Mouse (Mus musculus): Measurements from ENCODE around the gene Tgds. TPM values are rescaled to one million over a fixed set of nuclear protein-coding genes. Genes with fewer than 3 reads are reported as not detected.
"Not testable (repeated sequence)": the region's sequence is repeated elsewhere in the genome, so short reads cannot be mapped to it uniquely, and the experiment has no call there.

The Tgds gene
- polyA plus RNA-seq, 2 experiments: 9.9 to 14.2 TPM

- Histone ChIP-seq H3K9me3 (ENCODE audit: control insufficient read depth, low read length) (no peaks in the 10 kb centered on the region), H3K4me3 (ENCODE audit: insufficient read depth in 1 of 2, low read depth in 2 of 2, low read length in 2 of 2) (no peak overlapping the region), H3K4me2 (ENCODE audit: low read depth) (no peak overlapping the region), H3K27ac (no peak overlapping the region), H3K4me1 (replicated peaks; ENCODE audit: control insufficient read depth in 2 of 2, insufficient read depth in 2 of 2, low read length in 1 of 2) (no peaks in the 10 kb centered on the region), H3K27me3 (ENCODE audit: control insufficient read depth, insufficient read depth, low read length) (no peaks in the 10 kb centered on the region), H3K9ac (replicated peaks) (no peak overlapping the region), H3K36me3 (replicated peaks; ENCODE audit: control insufficient read depth, insufficient read depth, low read depth) (peaks cover 9% of the 10 kb centered on the region; the same call in 1 of the 2 replicates)
- WGBS (ENCODE audit: insufficient replicate concordance): 63% methylated on average over 3 of the region's 3 CpGs
- no peak for DNase-seq (ENCODE audit: low read depth in 3 of 3, low spot score in 3 of 3)
- no peak for TF ChIP-seq CTCF (IDR thresholded peaks at IDR 0.05; ENCODE audit: low read depth)
- no peak for TF ChIP-seq EP300 (IDR thresholded peaks at IDR 0.05; ENCODE audit: low read depth)
- ATAC-seq (ENCODE audit: insufficient read depth): no peak
These were observed 29.2 kb upstream of the Tgds start for GRCm38 (mm10) chr14:118161751-118162150.

- DNase-seq (ENCODE audit: low read depth in 3 of 3, low spot score in 3 of 3): no peak
- H3K36me3 ChIP-seq (replicated peaks; ENCODE audit: control insufficient read depth, insufficient read depth, low read depth): peaks cover 7% of the 10 kb centered on the region; the same call in 1 of the 2 replicates
- H3K4me3 ChIP-seq (ENCODE audit: insufficient read depth in 1 of 2, low read depth in 2 of 2, low read length in 2 of 2): no peak overlapping the region
These were observed 24.6 kb upstream of the Tgds start for GRCm38 (mm10) chr14:118157146-118157545.

GRCm38 (mm10) chr14:118156740-118157139 is 24.2 kb upstream of the Tgds start:
- Histone ChIP-seq H3K27me3 (ENCODE audit: control insufficient read depth, insufficient read depth, low read length) (no peaks in the 10 kb centered on the region), H3K9ac (replicated peaks) (no peak overlapping the region), H3K4me2 (ENCODE audit: low read depth) (no peak overlapping the region), H3K9me3 (ENCODE audit: control insufficient read depth, low read length) (no peaks in the 10 kb centered on the region), H3K4me3 (ENCODE audit: insufficient read depth in 1 of 2, low read depth in 2 of 2, low read length in 2 of 2) (no peak overlapping the region), H3K27ac (no peak overlapping the region), H3K36me3 (replicated peaks; ENCODE audit: control insufficient read depth, insufficient read depth, low read depth) (peaks cover 7% of the 10 kb centered on the region; the same call in 1 of the 2 replicates), H3K4me1 (replicated peaks; ENCODE audit: control insufficient read depth in 2 of 2, insufficient read depth in 2 of 2, low read length in 1 of 2) (no peaks in the 10 kb centered on the region)
- ATAC-seq (ENCODE audit: insufficient read depth) (peak; percentile 26; the same call in 1 of the 2 replicates), DNase-seq (ENCODE audit: low read depth in 3 of 3, low spot score in 3 of 3) (no peak)
- WGBS (ENCODE audit: insufficient replicate concordance): 75% methylated on average over 10 of the region's 10 CpGs
- TF ChIP-seq EP300 (IDR thresholded peaks at IDR 0.05; ENCODE audit: low read depth): no peak
- no peak for TF ChIP-seq CTCF (IDR thresholded peaks at IDR 0.05; ENCODE audit: low read depth)

More at GRCm38 (mm10) chr14:118157146-118157545, 24.6 kb upstream of the Tgds start:
- no peak for ATAC-seq (ENCODE audit: insufficient read depth)
- 31% methylated on average over 5 of the region's 5 CpGs for WGBS (ENCODE audit: insufficient replicate concordance)
- Histone ChIP-seq H3K9me3 (ENCODE audit: control insufficient read depth, low read length) (no peaks in the 10 kb centered on the region), H3K4me1 (replicated peaks; ENCODE audit: control insufficient read depth in 2 of 2, insufficient read depth in 2 of 2, low read length in 1 of 2) (no peaks in the 10 kb centered on the region), H3K4me2 (ENCODE audit: low read depth) (no peak overlapping the region), H3K27ac (no peak overlapping the region), H3K27me3 (ENCODE audit: control insufficient read depth, insufficient read depth, low read length) (no peaks in the 10 kb centered on the region), H3K9ac (replicated peaks) (no peak overlapping the region)
- TF ChIP-seq EP300 (IDR thresholded peaks at IDR 0.05; ENCODE audit: low read depth): no peak
- TF ChIP-seq CTCF (IDR thresholded peaks at IDR 0.05; ENCODE audit: low read depth): peak; percentile 94

- H3K4me1 ChIP-seq (replicated peaks; ENCODE audit: control insufficient read depth in 2 of 2, insufficient read depth in 2 of 2, low read length in 1 of 2); H3K27ac ChIP-seq; H3K4me3 ChIP-seq (ENCODE audit: insufficient read depth in 1 of 2, low read depth in 2 of 2, low read length in 2 of 2); ATAC-seq (ENCODE audit: insufficient read depth); H3K4me2 ChIP-seq (ENCODE audit: low read depth); H3K27me3 ChIP-seq (ENCODE audit: control insufficient read depth, insufficient read depth, low read length); H3K36me3 ChIP-seq (replicated peaks; ENCODE audit: control insufficient read depth, insufficient read depth, low read depth); H3K9ac ChIP-seq (replicated peaks); H3K9me3 ChIP-seq (ENCODE audit: control insufficient read depth, low read length); DNase-seq (ENCODE audit: low read depth in 3 of 3, low spot score in 3 of 3): not testable (repeated sequence)
- 88% methylated on average over 16 of the region's 16 CpGs for WGBS (ENCODE audit: insufficient replicate concordance)
These were observed 23.5 kb upstream of the Tgds start for GRCm38 (mm10) chr14:118156056-118156455.

- Histone ChIP-seq H3K4me2 (ENCODE audit: low read depth) (no peak overlapping the region), H3K4me3 (ENCODE audit: insufficient read depth in 1 of 2, low read depth in 2 of 2, low read length in 2 of 2) (no peak overlapping the region), H3K9me3 (ENCODE audit: control insufficient read depth, low read length) (no peaks in the 10 kb centered on the region), H3K27me3 (ENCODE audit: control insufficient read depth, insufficient read depth, low read length) (no peaks in the 10 kb centered on the region), H3K27ac (no peak overlapping the region), H3K9ac (replicated peaks) (no peak overlapping the region), H3K4me1 (replicated peaks; ENCODE audit: control insufficient read depth in 2 of 2, insufficient read depth in 2 of 2, low read length in 1 of 2) (no peaks in the 10 kb centered on the region), H3K36me3 (replicated peaks; ENCODE audit: control insufficient read depth, insufficient read depth, low read depth) (no peaks in the 10 kb centered on the region; the same call in 1 of the 2 replicates)
- ATAC-seq (ENCODE audit: insufficient read depth) (no peak), DNase-seq (ENCODE audit: low read depth in 3 of 3, low spot score in 3 of 3) (no peak)
- 81% methylated on average over 8 of the region's 8 CpGs for WGBS (ENCODE audit: insufficient replicate concordance)
- TF ChIP-seq CTCF (IDR thresholded peaks at IDR 0.05; ENCODE audit: low read depth) (no peak), EP300 (IDR thresholded peaks at IDR 0.05; ENCODE audit: low read depth) (no peak)
These were observed 19.7 kb upstream of the Tgds start for GRCm38 (mm10) chr14:118152294-118152651.
